31 mouse cellular contexts compared by ENCODE assay signal in the genomic region with DNA sequence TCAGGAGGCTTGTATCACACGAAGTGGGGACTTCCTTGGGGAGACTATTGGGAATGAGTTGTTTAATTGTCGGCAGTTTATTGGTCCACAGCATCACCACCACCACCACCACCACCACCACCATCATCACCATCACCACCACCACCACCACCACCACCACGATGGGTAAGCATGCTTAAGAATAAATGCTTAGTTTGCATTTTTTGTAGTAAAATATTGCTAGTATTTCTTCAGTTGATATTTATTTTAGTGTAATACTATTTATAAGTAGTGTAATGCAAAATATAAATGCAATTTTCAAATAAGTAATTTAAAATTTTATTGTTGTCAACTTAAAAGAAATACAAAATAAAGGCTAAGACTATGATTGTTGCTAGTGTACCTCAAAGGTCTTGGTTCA.
"Had no signal": no experiment of that assay in that cellular context is flagged by ENCODE, and none has a peak within 500 bp of the region (broad histone marks: within the 10 kb centered on the region; RNA-seq: fewer than 3 reads in every experiment).

No protein-coding gene starts in this region.

- H3K9ac ChIP-seq: limb, embryonic 12.5 days; limb, embryonic 13.5 days; limb, embryonic 15.5 days; liver, embryonic 12.5 days; liver, embryonic 13.5 days; liver, embryonic 14.5 days; liver, embryonic 15.5 days; liver, postnatal 0 days; lung, embryonic 14.5 days; lung, embryonic 15.5 days; midbrain, embryonic 12.5 days; midbrain, embryonic 13.5 days; midbrain, embryonic 15.5 days; neural tube, embryonic 12.5 days; neural tube, embryonic 13.5 days had no signal

- H3K27me3 ChIP-seq: limb, embryonic 12.5 days; limb, embryonic 13.5 days; limb, embryonic 15.5 days; liver, embryonic 12.5 days; liver, embryonic 13.5 days; liver, embryonic 15.5 days; lung, embryonic 15.5 days; megakaryocyte, embryonic 14.5 days; midbrain, embryonic 12.5 days; midbrain, embryonic 13.5 days; midbrain, embryonic 15.5 days; neural tube, embryonic 12.5 days; neural tube, embryonic 13.5 days had no signal

- H3K4me2 ChIP-seq: limb, embryonic 12.5 days; limb, embryonic 13.5 days; limb, embryonic 15.5 days; liver, embryonic 11.5 days; liver, embryonic 12.5 days; liver, embryonic 13.5 days; liver, embryonic 15.5 days; lung, embryonic 14.5 days; lung, embryonic 15.5 days; midbrain, embryonic 12.5 days; midbrain, embryonic 13.5 days; midbrain, embryonic 15.5 days; neural tube, embryonic 12.5 days; neural tube, embryonic 13.5 days had no signal

- H3K4me1 ChIP-seq: limb, embryonic 10.5 days; limb, embryonic 12.5 days; limb, embryonic 13.5 days; limb, embryonic 15.5 days; liver, embryonic 12.5 days; liver, embryonic 13.5 days; liver, embryonic 15.5 days; lung, embryonic 15.5 days; midbrain, embryonic 10.5 days; midbrain, embryonic 12.5 days; midbrain, embryonic 13.5 days; midbrain, embryonic 15.5 days; neural tube, embryonic 12.5 days; neural tube, embryonic 13.5 days had no signal

- H3K4me3 ChIP-seq: limb, embryonic 10.5 days; limb, embryonic 12.5 days; limb, embryonic 13.5 days; limb, embryonic 15.5 days; liver, embryonic 12.5 days; liver, embryonic 13.5 days; liver, embryonic 15.5 days; lung, embryonic 15.5 days; megakaryocyte, embryonic 14.5 days; midbrain, embryonic 10.5 days; midbrain, embryonic 12.5 days; midbrain, embryonic 13.5 days; midbrain, embryonic 15.5 days; myocyte; neural tube, embryonic 12.5 days; neural tube, embryonic 13.5 days had no signal

- H3K27ac ChIP-seq: limb, embryonic 10.5 days; limb, embryonic 12.5 days; limb, embryonic 13.5 days; limb, embryonic 15.5 days; liver, embryonic 12.5 days; liver, embryonic 13.5 days; liver, embryonic 14.5 days; liver, embryonic 15.5 days; lung, embryonic 15.5 days; macrophage; midbrain, embryonic 10.5 days; midbrain, embryonic 12.5 days; midbrain, embryonic 13.5 days; midbrain, embryonic 15.5 days; neural tube, embryonic 12.5 days; neural tube, embryonic 13.5 days had no signal

- H3K9me3 ChIP-seq: limb, embryonic 10.5 days; limb, embryonic 12.5 days; limb, embryonic 13.5 days; limb, embryonic 15.5 days; liver, embryonic 12.5 days; liver, embryonic 13.5 days; liver, embryonic 15.5 days; lung, embryonic 15.5 days; megakaryocyte, embryonic 14.5 days; midbrain, embryonic 10.5 days; midbrain, embryonic 12.5 days; midbrain, embryonic 13.5 days; midbrain, embryonic 15.5 days; neural tube, embryonic 12.5 days; neural tube, embryonic 13.5 days had no signal

- ATAC-seq: liver, embryonic 12.5 days; liver, postnatal 0 days; lung, postnatal 0 days; midbrain, embryonic 13.5 days; midbrain, embryonic 15.5 days; midbrain, embryonic 16.5 days had no signal

- DNase-seq: left cerebral cortex, postnatal 4 days; liver; liver, embryonic 13.5 days; liver, postnatal 0 days; lung, adult 18-20 months; lung, adult 2 months; lung, embryonic 14.5 days; lung, postnatal 10 days; lung, postnatal 14 days; lung, postnatal 36 days; lung, postnatal 4 days had no signal
